Mouse (Mus musculus): ENCODE results near the gene Patj. TPM values are rescaled to one million over a fixed set of nuclear protein-coding genes. Genes with fewer than 3 reads are reported as not detected.

Gene Patj
- polyA plus RNA-seq, 1 experiment = 22.3 TPM

DNA sequence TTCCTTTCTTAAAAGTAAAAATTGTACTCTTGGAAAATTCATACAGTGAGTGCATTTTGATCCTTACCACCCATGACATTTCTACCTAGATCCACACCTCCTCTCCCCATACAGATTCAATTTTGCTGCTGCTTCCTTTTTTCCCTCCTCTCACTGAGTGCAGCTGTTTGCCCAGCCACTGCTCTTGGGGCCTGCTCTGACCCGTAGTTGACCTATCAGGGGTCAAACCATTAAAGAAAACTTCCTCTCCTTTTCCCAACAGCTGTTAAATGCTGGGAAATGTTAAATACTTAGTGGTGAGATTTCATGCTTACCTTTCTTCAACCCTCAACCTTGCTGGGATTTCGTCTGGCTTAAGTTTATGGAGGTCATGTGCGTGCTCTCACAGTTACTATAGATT, 55.7 kb downstream of the Patj start:
- no peak overlapping the region for H3K4me2 ChIP-seq (ENCODE audit: low read depth)
- no peak overlapping the region for H3ac ChIP-seq (ENCODE audit: control insufficient read depth, insufficient read length)
- H3K79me2 ChIP-seq (ENCODE audit: control insufficient read depth, insufficient read depth) = no peaks in the 10 kb centered on the region
- H3K27me3 ChIP-seq (ENCODE audit: control insufficient read depth, insufficient read depth, insufficient read length) = no peaks in the 10 kb centered on the region
- no peak overlapping the region for H3K4me3 ChIP-seq
- TF ChIP-seq MYOD1 (IDR thresholded peaks at IDR 0.05; ENCODE audit: control insufficient read depth in 1 of 3, insufficient read length in 2 of 3, low read depth in 2 of 3) (peak in 1 of 3 experiments; percentile 54), POLR2AphosphoS2 (IDR thresholded peaks at IDR 0.05; ENCODE audit: insufficient read length, low read depth) (no peak), TCF12 (IDR thresholded peaks at IDR 0.05; ENCODE audit: insufficient read depth, poor library complexity, severe bottlenecking) (no peak), MYOG (IDR thresholded peaks at IDR 0.05; ENCODE audit: control insufficient read depth in 1 of 3, insufficient read depth in 1 of 3, insufficient read length in 2 of 3, low read depth in 2 of 3) (peak in 1 of 3 experiments; percentile 50), TCF3 (IDR thresholded peaks at IDR 0.05; ENCODE audit: insufficient read length, low read depth) (no peak), E2F4 (IDR thresholded peaks at IDR 0.05; ENCODE audit: insufficient read depth) (no peak), USF1 (IDR thresholded peaks at IDR 0.05; ENCODE audit: low read depth) (no peak), POLR2A (IDR thresholded peaks at IDR 0.05; ENCODE audit: insufficient read length, low read depth) (no peak), MAX (IDR thresholded peaks at IDR 0.05; ENCODE audit: low read depth) (no peak), REST (IDR thresholded peaks at IDR 0.05; ENCODE audit: insufficient read depth, insufficient read length) (no peak), CEBPB (IDR thresholded peaks at IDR 0.05; ENCODE audit: insufficient read depth, poor library complexity, severe bottlenecking) (no peak)
- no peaks in the 10 kb centered on the region for H3K36me3 ChIP-seq (ENCODE audit: control insufficient read depth, insufficient read depth)

GRCm38 (mm10) chr4:98452725-98453124, 57.1 kb downstream of the Patj start:
- no peak for TF ChIP-seq USF1 (IDR thresholded peaks at IDR 0.05; ENCODE audit: low read depth)
- no peak for TF ChIP-seq MAX (IDR thresholded peaks at IDR 0.05; ENCODE audit: low read depth)
- TF ChIP-seq SRF (IDR thresholded peaks at IDR 0.05; ENCODE audit: control insufficient read depth, insufficient read length, low read depth) = no peak
- TF ChIP-seq CEBPB (IDR thresholded peaks at IDR 0.05; ENCODE audit: insufficient read depth, poor library complexity, severe bottlenecking) = no peak
- no peak for TF ChIP-seq TCF12 (IDR thresholded peaks at IDR 0.05; ENCODE audit: insufficient read depth, poor library complexity, severe bottlenecking)
- TF ChIP-seq MYOG (IDR thresholded peaks at IDR 0.05; ENCODE audit: control insufficient read depth in 1 of 3, insufficient read depth in 1 of 3, insufficient read length in 2 of 3, low read depth in 2 of 3) = no peak
- no peak for TF ChIP-seq REST (IDR thresholded peaks at IDR 0.05; ENCODE audit: insufficient read depth, insufficient read length)
- TF ChIP-seq POLR2AphosphoS2 (IDR thresholded peaks at IDR 0.05; ENCODE audit: insufficient read length, low read depth) = no peak
- TF ChIP-seq MYOD1 (IDR thresholded peaks at IDR 0.05; ENCODE audit: control insufficient read depth in 1 of 3, insufficient read length in 2 of 3, low read depth in 2 of 3) = no peak
- no peak for TF ChIP-seq POLR2A (IDR thresholded peaks at IDR 0.05; ENCODE audit: insufficient read length, low read depth)
- no peak for TF ChIP-seq TCF3 (IDR thresholded peaks at IDR 0.05; ENCODE audit: insufficient read length, low read depth)
- TF ChIP-seq E2F4 (IDR thresholded peaks at IDR 0.05; ENCODE audit: insufficient read depth) = no peak
- Histone ChIP-seq H3K4me3 (no peak overlapping the region), H3K27me3 (ENCODE audit: control insufficient read depth, insufficient read depth, insufficient read length) (no peaks in the 10 kb centered on the region), H3K36me3 (ENCODE audit: control insufficient read depth, insufficient read depth) (no peaks in the 10 kb centered on the region), H3ac (ENCODE audit: control insufficient read depth, insufficient read length) (no peak overlapping the region), H3K4me2 (ENCODE audit: low read depth) (no peak overlapping the region), H3K79me2 (ENCODE audit: control insufficient read depth, insufficient read depth) (no peaks in the 10 kb centered on the region)

DNA sequence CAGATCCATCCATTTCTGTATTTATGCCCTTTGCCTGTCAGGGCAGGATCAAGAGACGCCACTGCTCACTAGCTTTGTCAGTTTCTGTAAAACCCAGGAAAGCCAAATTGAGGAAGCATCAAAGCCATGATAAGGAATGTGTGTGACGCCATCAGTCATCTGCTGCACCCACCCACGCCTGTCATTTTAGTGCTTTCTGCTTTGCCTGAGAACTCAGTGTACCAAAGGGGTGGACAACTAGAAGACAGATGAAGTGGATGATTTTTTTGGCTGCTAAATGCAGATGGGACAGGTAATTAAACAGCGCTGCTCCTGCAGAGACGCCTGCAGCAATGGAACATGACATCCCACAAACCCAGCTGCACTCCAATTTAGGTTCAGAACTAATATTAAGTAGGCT, 57.6 kb downstream of the Patj start:
- TF ChIP-seq E2F4 (IDR thresholded peaks at IDR 0.05; ENCODE audit: insufficient read depth) = no peak
- no peak for TF ChIP-seq REST (IDR thresholded peaks at IDR 0.05; ENCODE audit: insufficient read depth, insufficient read length)
- no peak for TF ChIP-seq SRF (IDR thresholded peaks at IDR 0.05; ENCODE audit: control insufficient read depth, insufficient read length, low read depth)
- TF ChIP-seq CEBPB (IDR thresholded peaks at IDR 0.05; ENCODE audit: insufficient read depth, poor library complexity, severe bottlenecking) = no peak

DNA sequence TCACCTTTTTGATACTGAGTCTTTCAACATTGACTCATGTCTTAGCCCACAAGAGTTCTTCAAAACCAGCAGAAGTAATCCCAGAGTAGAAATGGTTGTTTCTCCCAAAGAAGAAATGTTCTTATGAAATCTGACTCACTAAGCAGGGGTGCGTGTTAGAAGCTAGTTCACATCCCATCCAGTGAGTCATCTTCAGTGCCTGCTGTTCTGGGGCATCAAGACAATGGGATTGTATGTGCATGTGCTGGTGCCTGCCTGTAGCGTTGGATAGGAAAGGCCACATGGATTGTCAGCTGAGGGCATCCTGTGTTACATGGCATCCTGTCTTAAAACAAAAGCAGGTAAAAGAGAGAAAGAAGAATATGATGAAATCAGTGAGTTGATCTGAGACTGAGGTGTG, 59.8 kb downstream of the Patj start:
- no peak overlapping the region for H3K4me3 ChIP-seq
- peak overlapping the region; percentile 36 for H3K4me2 ChIP-seq (ENCODE audit: low read depth)
- H3K36me3 ChIP-seq (ENCODE audit: control insufficient read depth, insufficient read depth) = no peaks in the 10 kb centered on the region
- no peaks in the 10 kb centered on the region for H3K79me2 ChIP-seq (ENCODE audit: control insufficient read depth, insufficient read depth)
- no peaks in the 10 kb centered on the region for H3K27me3 ChIP-seq (ENCODE audit: control insufficient read depth, insufficient read depth, insufficient read length)
- H3ac ChIP-seq (ENCODE audit: control insufficient read depth, insufficient read length) = no peak overlapping the region
- TF ChIP-seq MYOD1 (IDR thresholded peaks at IDR 0.05; ENCODE audit: control insufficient read depth in 1 of 3, insufficient read length in 2 of 3, low read depth in 2 of 3) (peak; percentile 23 to 86 (median 86)), E2F4 (IDR thresholded peaks at IDR 0.05; ENCODE audit: insufficient read depth) (no peak), MYOG (IDR thresholded peaks at IDR 0.05; ENCODE audit: control insufficient read depth in 1 of 3, insufficient read depth in 1 of 3, insufficient read length in 2 of 3, low read depth in 2 of 3) (peak in 1 of 3 experiments; percentile 71), TCF3 (IDR thresholded peaks at IDR 0.05; ENCODE audit: insufficient read length, low read depth) (no peak)

More for the DNA sequence above, 57.6 kb downstream of the Patj start:
- H3K4me2 ChIP-seq (ENCODE audit: low read depth) = no peak overlapping the region
- H3K27me3 ChIP-seq (ENCODE audit: control insufficient read depth, insufficient read depth, insufficient read length) = no peaks in the 10 kb centered on the region
- H3K36me3 ChIP-seq (ENCODE audit: control insufficient read depth, insufficient read depth) = no peaks in the 10 kb centered on the region
- H3ac ChIP-seq (ENCODE audit: control insufficient read depth, insufficient read length) = no peak overlapping the region
- no peaks in the 10 kb centered on the region for H3K79me2 ChIP-seq (ENCODE audit: control insufficient read depth, insufficient read depth)
- no peak overlapping the region for H3K4me3 ChIP-seq

DNA sequence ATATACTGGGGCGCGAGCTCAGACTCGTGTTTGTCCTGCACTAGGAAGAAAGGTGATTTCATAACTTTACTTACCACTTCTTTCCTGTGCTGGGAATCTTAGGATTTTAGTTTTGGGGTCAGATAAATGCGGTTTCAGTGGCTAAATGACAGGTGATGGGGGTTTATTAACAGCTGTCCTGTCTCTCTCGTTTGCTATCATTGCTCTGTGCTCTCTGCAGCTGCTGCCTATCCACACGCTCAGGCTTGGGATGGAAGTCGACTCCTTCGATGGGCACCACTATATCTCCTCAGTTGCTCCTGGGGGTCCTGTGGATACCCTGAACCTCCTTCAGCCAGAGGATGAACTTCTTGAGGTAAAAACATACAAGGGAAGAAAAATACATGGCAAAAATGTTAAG, 60.3 kb downstream of the Patj start:
- no peaks in the 10 kb centered on the region for H3K79me2 ChIP-seq (ENCODE audit: control insufficient read depth, insufficient read depth)
- H3ac ChIP-seq (ENCODE audit: control insufficient read depth, insufficient read length) = no peak overlapping the region
- no peaks in the 10 kb centered on the region for H3K27me3 ChIP-seq (ENCODE audit: control insufficient read depth, insufficient read depth, insufficient read length)
- no peak overlapping the region for H3K4me3 ChIP-seq
- H3K4me2 ChIP-seq (ENCODE audit: low read depth) = peak overlapping the region; percentile 36
- TF ChIP-seq REST (IDR thresholded peaks at IDR 0.05; ENCODE audit: insufficient read depth, insufficient read length) = no peak
- no peak for TF ChIP-seq SRF (IDR thresholded peaks at IDR 0.05; ENCODE audit: control insufficient read depth, insufficient read length, low read depth)
- TF ChIP-seq MYOD1 (IDR thresholded peaks at IDR 0.05; ENCODE audit: control insufficient read depth in 1 of 3, insufficient read length in 2 of 3, low read depth in 2 of 3) = peak; percentile 14 to 92 (median 88)
- TF ChIP-seq TCF3 (IDR thresholded peaks at IDR 0.05; ENCODE audit: insufficient read length, low read depth) = peak; percentile 80
- no peak for TF ChIP-seq POLR2A (IDR thresholded peaks at IDR 0.05; ENCODE audit: insufficient read length, low read depth)
- peak; percentile 77 for TF ChIP-seq TCF12 (IDR thresholded peaks at IDR 0.05; ENCODE audit: insufficient read depth, poor library complexity, severe bottlenecking)
- TF ChIP-seq USF1 (IDR thresholded peaks at IDR 0.05; ENCODE audit: low read depth) = no peak
- no peak for TF ChIP-seq E2F4 (IDR thresholded peaks at IDR 0.05; ENCODE audit: insufficient read depth)
- TF ChIP-seq MYOG (IDR thresholded peaks at IDR 0.05; ENCODE audit: control insufficient read depth in 1 of 3, insufficient read depth in 1 of 3, insufficient read length in 2 of 3, low read depth in 2 of 3) = peak; percentile 59 to 96 (median 76)
- no peak for TF ChIP-seq POLR2AphosphoS2 (IDR thresholded peaks at IDR 0.05; ENCODE audit: insufficient read length, low read depth)
- no peak for TF ChIP-seq MAX (IDR thresholded peaks at IDR 0.05; ENCODE audit: low read depth)
- TF ChIP-seq CEBPB (IDR thresholded peaks at IDR 0.05; ENCODE audit: insufficient read depth, poor library complexity, severe bottlenecking) = no peak
- H3K36me3 ChIP-seq (ENCODE audit: control insufficient read depth, insufficient read depth) = no peaks in the 10 kb centered on the region
